Mouse (Mus musculus): ENCODE results near the gene Acad10. TPM values are rescaled to one million over a fixed set of nuclear protein-coding genes. Genes with fewer than 3 reads are reported as not detected.

Acad10 gene
- total and polyA plus RNA-seq, 3 experiments, result 2.1 to 4.2 (median 2.7) TPM

DNA sequence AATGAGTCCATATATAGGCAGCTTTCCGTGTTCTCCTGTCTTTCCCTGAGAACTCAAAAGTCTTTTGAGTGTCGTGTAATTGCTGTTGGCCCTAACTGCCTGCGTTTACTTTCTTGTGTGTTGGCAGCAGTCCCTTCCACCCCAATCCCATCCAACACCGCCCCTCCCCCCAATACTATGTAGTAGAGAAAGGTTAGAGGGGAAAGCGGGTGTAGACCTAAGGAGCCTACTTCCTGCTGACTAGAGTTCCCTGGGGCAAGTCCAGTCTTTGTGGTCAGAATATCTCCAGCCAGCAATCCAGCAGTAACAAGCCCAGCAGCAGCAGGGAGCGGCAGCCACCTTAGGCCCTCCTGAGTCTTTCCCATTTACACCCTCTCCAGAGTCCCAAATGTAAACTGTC, 8.1 kb upstream of the Acad10 start:
- no peak for TF ChIP-seq JUN (IDR thresholded peaks at IDR 0.05; ENCODE audit: insufficient read depth, low read depth, low read length)
- no peak for TF ChIP-seq NELFE (IDR thresholded peaks at IDR 0.05; ENCODE audit: low read depth, low read length)
- no peak for TF ChIP-seq MAFK (IDR thresholded peaks at IDR 0.05; ENCODE audit: insufficient replicate concordance, low read length)
- no peak for TF ChIP-seq RAD21 (IDR thresholded peaks at IDR 0.05; ENCODE audit: low read depth, low read length)
- TF ChIP-seq GABPA (IDR thresholded peaks at IDR 0.05; ENCODE audit: insufficient replicate concordance, low read depth, low read length), result no peak
- no peak for TF ChIP-seq BHLHE40 (IDR thresholded peaks at IDR 0.05; ENCODE audit: low read depth, low read length)
- TF ChIP-seq RCOR1 (conservative IDR thresholded peaks at IDR 0.05; ENCODE audit: low read depth, low read length), result no peak
- no peak for TF ChIP-seq MAX (IDR thresholded peaks at IDR 0.05; ENCODE audit: low read length)
- no peak for TF ChIP-seq USF2 (conservative IDR thresholded peaks at IDR 0.05; ENCODE audit: low read depth, low read length)
- no peak for TF ChIP-seq POLR2A (IDR thresholded peaks at IDR 0.05; ENCODE audit: low read depth, low read length)
- TF ChIP-seq USF1 (IDR thresholded peaks at IDR 0.05; ENCODE audit: low read depth, low read length), result no peak
- no peak for TF ChIP-seq MAZ (IDR thresholded peaks at IDR 0.05; ENCODE audit: low read depth, low read length)
- no peak for TF ChIP-seq IRF4 (IDR thresholded peaks at IDR 0.05; ENCODE audit: low read depth, low read length)
- TF ChIP-seq PAX5 (IDR thresholded peaks at IDR 0.05; ENCODE audit: low read length), result no peak
- Histone ChIP-seq H3K9me3 (replicated peaks; ENCODE audit: low read length) (no peaks in the 10 kb centered on the region), H3K79me2 (replicated peaks; ENCODE audit: control insufficient read depth, extremely low read depth, insufficient read depth, poor library complexity, severe bottlenecking) (no peaks in the 10 kb centered on the region), H3K27ac (ENCODE audit: insufficient read depth, low read depth) (no peak overlapping the region), H3K4me3 (replicated peaks in 1 of 3; ENCODE audit: low read depth in 2 of 3, low read length in 2 of 3, poor library complexity in 1 of 3) (no peak overlapping the region), H3K9ac (ENCODE audit: insufficient read depth, low read depth) (no peak overlapping the region), H3K4me1 (ENCODE audit: control insufficient read depth in 1 of 2, insufficient read depth in 2 of 2) (no peaks in the 10 kb centered on the region), H3K36me3 (replicated peaks in 1 of 2; ENCODE audit: control insufficient read depth in 1 of 2, insufficient read depth in 1 of 2, low read length in 1 of 2) (peaks cover 42 to 88% of the 10 kb centered on the region in 2 experiments), H3K27me3 (replicated peaks) (no peaks in the 10 kb centered on the region), H3K4me2 (ENCODE audit: insufficient read depth, low read depth, poor library complexity, severe bottlenecking) (no peak overlapping the region)
- dilution Hi-C loops (cut with MboI; ENCODE audit: extremely low pct_ligation_motif_present, extremely low pct_unique_long_range_greater_than_20kb, low sequenced_read_pairs), result no loop called here
- in situ Hi-C loops (cut with MboI; ENCODE audit: low pct_ligation_motif_present, low pct_unique_long_range_greater_than_20kb, low sequenced_read_pairs), result no loop called here
- DNase-seq (ENCODE audit: extremely low read depth), result no peak

GRCm38 (mm10) chr5:121667067-121667466, 6.8 kb upstream of the Acad10 start:
- Histone ChIP-seq H3K36me3 (replicated peaks in 1 of 2; ENCODE audit: control insufficient read depth in 1 of 2, insufficient read depth in 1 of 2, low read length in 1 of 2) (peaks cover 43 to 89% of the 10 kb centered on the region in 2 experiments), H3K4me2 (ENCODE audit: insufficient read depth, low read depth, poor library complexity, severe bottlenecking) (no peak overlapping the region), H3K9me3 (replicated peaks; ENCODE audit: low read length) (no peaks in the 10 kb centered on the region), H3K79me2 (replicated peaks; ENCODE audit: control insufficient read depth, extremely low read depth, insufficient read depth, poor library complexity, severe bottlenecking) (peaks cover 5% of the 10 kb centered on the region; the same call in 1 of the 2 replicates), H3K9ac (ENCODE audit: insufficient read depth, low read depth) (no peak overlapping the region), H3K27ac (ENCODE audit: insufficient read depth, low read depth) (no peak overlapping the region), H3K27me3 (replicated peaks) (no peaks in the 10 kb centered on the region), H3K4me3 (replicated peaks in 1 of 3; ENCODE audit: low read depth in 2 of 3, low read length in 2 of 3, poor library complexity in 1 of 3) (no peak overlapping the region), H3K4me1 (ENCODE audit: control insufficient read depth in 1 of 2, insufficient read depth in 2 of 2) (peaks cover 2 to 3% of the 10 kb centered on the region in 2 experiments; a peak in 2 of 4 replicates)
- dilution Hi-C loops (cut with MboI; ENCODE audit: extremely low pct_ligation_motif_present, extremely low pct_unique_long_range_greater_than_20kb, low sequenced_read_pairs) (no loop called here), in situ Hi-C loops (cut with MboI; ENCODE audit: low pct_ligation_motif_present, low pct_unique_long_range_greater_than_20kb, low sequenced_read_pairs) (no loop called here)
- DNase-seq (ENCODE audit: extremely low read depth), result no peak
- TF ChIP-seq MAFK (IDR thresholded peaks at IDR 0.05; ENCODE audit: insufficient replicate concordance, low read length) (no peak), RAD21 (IDR thresholded peaks at IDR 0.05; ENCODE audit: low read depth, low read length) (no peak), BHLHE40 (IDR thresholded peaks at IDR 0.05; ENCODE audit: low read depth, low read length) (no peak)

DNA sequence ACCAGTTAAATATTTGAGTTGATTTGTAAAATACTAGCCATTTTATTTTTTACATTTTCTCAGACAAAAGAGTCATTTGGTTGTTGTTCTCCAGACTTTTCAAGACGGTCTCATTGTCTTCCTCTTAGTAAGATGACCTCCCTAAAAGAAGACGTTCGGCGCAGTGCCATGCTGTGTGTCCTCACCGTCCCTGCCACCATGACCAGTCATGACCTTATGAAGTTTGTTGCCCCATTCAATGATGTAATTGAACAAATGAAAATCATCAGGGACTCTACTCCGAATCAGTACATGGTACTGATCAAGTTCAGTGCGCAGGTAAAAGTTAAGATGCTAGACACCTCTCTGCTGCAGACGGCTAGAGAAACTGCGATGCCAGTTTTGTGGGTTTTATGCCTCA, 4.7 kb upstream of the Acad10 start:
- Histone ChIP-seq H3K79me2 (replicated peaks; ENCODE audit: control insufficient read depth, extremely low read depth, insufficient read depth, poor library complexity, severe bottlenecking) (peaks cover 12% of the 10 kb centered on the region), H3K27ac (ENCODE audit: insufficient read depth, low read depth) (no peak overlapping the region), H3K36me3 (replicated peaks in 1 of 2; ENCODE audit: control insufficient read depth in 1 of 2, insufficient read depth in 1 of 2, low read length in 1 of 2) (peaks cover 35 to 74% of the 10 kb centered on the region in 2 experiments), H3K9ac (ENCODE audit: insufficient read depth, low read depth) (no peak overlapping the region), H3K27me3 (replicated peaks) (no peaks in the 10 kb centered on the region), H3K4me1 (ENCODE audit: control insufficient read depth in 1 of 2, insufficient read depth in 2 of 2) (peaks cover 7 to 12% of the 10 kb centered on the region in 2 experiments), H3K4me3 (replicated peaks in 1 of 3; ENCODE audit: low read depth in 2 of 3, low read length in 2 of 3, poor library complexity in 1 of 3) (no peak overlapping the region), H3K9me3 (replicated peaks; ENCODE audit: low read length) (no peaks in the 10 kb centered on the region), H3K4me2 (ENCODE audit: insufficient read depth, low read depth, poor library complexity, severe bottlenecking) (no peak overlapping the region)
- in situ Hi-C loops (cut with MboI; ENCODE audit: low pct_ligation_motif_present, low pct_unique_long_range_greater_than_20kb, low sequenced_read_pairs), result no loop called here
- no peak for TF ChIP-seq USF1 (IDR thresholded peaks at IDR 0.05; ENCODE audit: low read depth, low read length)
- no peak for TF ChIP-seq POLR2A (IDR thresholded peaks at IDR 0.05; ENCODE audit: low read depth, low read length)
- no peak for TF ChIP-seq MEF2A (IDR thresholded peaks at IDR 0.05; ENCODE audit: borderline replicate concordance, low read depth, low read length)
- no peak for TF ChIP-seq CHD1 (IDR thresholded peaks at IDR 0.05; ENCODE audit: low read depth, low read length)
- no peak for TF ChIP-seq CHD2 (IDR thresholded peaks at IDR 0.05; ENCODE audit: low read length)
- no peak for TF ChIP-seq ETS1 (conservative IDR thresholded peaks at IDR 0.05; ENCODE audit: low read depth, low read length)
- TF ChIP-seq E2F4 (IDR thresholded peaks at IDR 0.05; ENCODE audit: insufficient replicate concordance, low read depth, low read length), result no peak
- TF ChIP-seq ZNF384 (IDR thresholded peaks at IDR 0.05; ENCODE audit: low read depth, low read length), result no peak
- no peak for TF ChIP-seq HCFC1 (IDR thresholded peaks at IDR 0.05; ENCODE audit: low read depth, low read length)
- TF ChIP-seq TCF12 (IDR thresholded peaks at IDR 0.05; ENCODE audit: low read depth, low read length), result no peak
- TF ChIP-seq EP300 (IDR thresholded peaks at IDR 0.05; ENCODE audit: low read length), result no peak
- TF ChIP-seq MAX (IDR thresholded peaks at IDR 0.05; ENCODE audit: low read length), result no peak
- no peak for TF ChIP-seq KAT2A (IDR thresholded peaks at IDR 0.05; ENCODE audit: insufficient replicate concordance, low read length)
- dilution Hi-C loops (cut with MboI; ENCODE audit: extremely low pct_ligation_motif_present, extremely low pct_unique_long_range_greater_than_20kb, low sequenced_read_pairs), result no loop called here
- DNase-seq (ENCODE audit: extremely low read depth), result no peak

Measured in CH12.LX (cell line).